Mouse (Mus musculus): ENCODE data around the gene Mfsd2a. TPM values are rescaled to one million over a fixed set of nuclear protein-coding genes. Genes with fewer than 3 reads are reported as not detected.

The Mfsd2a gene
- polyA plus RNA-seq (2015; fragmentation: Nextera tagmentation; extraction: Ambion mirVana), result 5.1 and 6.6 TPM in 2 replicates

DNA sequence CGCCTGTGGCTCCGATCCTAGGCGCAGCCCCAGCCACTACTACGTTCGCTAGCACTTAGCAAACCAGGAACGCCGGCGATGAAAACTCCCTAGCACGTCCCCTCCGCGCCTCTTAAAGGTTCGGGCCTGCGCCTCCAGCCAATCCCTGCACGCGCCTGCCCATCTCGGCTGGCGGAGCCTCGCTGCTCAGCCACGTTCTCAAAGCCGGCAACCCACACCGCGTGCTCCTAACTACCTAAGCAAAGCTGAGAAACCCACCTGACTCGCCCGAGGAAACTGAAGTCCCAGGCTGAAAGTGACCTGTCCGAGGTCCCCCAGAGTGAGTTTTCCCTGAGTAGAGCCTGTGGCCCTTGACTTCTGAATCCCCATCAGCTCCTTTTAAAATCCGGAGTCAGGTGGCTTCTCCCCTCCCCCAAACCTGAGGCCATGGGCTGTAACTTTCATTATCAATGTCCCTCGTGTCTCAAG, at the start of gene Mfsd2a:
TSS of gene Mfsd2a (minus strand) at position 89 of the 468 bp plus-strand sequence.
- under 1% methylated on average over 27 of the region's 27 CpGs for WGBS
- Histone ChIP-seq H3K4me3 (peak within 1 kb of the TSS; percentile 67), H3K27ac (no peak within 1 kb of the TSS; the same call in 1 of the 2 replicates), H3K9ac (peak within 1 kb of the TSS; percentile 76), H3K9me3 (no peaks in the 10 kb centered on the region), H3K27me3 (peaks cover 12% of the 10 kb centered on the region), H3K36me3 (no peaks in the 10 kb centered on the region), H3K4me2 (peak within 1 kb of the TSS; percentile 99), H3K4me1 (peaks cover 41% of the 10 kb centered on the region)
- peak; percentile 57 for ATAC-seq (ENCODE audit: insufficient number of reproducible peaks, insufficient read depth, low FRiP score, low TSS enrichment, low read depth)

DNA sequence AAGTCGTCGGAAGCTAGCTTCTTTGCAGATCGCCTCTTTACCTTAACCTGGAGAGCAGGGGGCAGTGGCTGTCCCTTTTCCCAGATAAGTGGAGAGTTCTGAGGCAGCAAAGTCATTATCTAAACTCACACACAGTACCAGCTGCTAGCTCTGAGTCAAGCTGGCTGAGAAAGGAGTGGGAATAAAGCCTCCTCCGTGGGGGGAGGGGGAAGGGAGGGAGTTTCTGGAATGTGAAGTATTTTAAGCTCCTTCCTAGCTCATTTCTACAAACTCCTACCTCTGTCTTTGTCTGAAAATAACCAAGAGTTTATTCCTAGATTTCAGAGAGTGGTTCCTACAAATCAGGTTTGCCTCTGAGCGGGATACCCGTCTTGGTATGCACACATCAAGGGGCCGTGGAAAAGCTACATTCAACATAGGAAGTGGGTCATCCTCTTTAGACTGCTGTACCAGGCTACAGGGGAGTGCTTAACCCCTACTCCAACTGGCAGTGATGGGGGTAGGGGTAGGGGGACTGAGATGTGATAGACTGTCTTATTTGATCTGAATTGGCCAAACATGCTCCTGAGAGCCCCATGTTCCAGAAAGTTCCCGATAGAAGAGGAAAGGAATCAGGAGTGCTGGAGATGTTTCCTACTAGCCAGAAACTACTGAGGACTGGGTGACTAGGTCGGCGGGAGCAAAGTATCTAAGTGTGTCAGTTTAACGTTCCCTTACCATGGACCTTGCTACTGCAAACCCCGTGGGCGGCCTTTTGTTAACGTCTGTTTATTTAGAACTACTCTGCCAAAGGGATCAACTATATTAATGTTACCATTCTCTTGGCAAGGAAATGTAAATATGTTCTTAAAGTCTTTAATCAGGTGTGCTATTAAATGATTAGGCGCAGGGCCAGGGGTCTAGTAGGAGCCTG, 44.3 kb upstream of the Mfsd2a start:
- no peak overlapping the region for H3K27ac ChIP-seq
- H3K36me3 ChIP-seq, result peaks cover 17% of the 10 kb centered on the region
- H3K4me3 ChIP-seq, result no peak overlapping the region
- H3K27me3 ChIP-seq, result no peaks in the 10 kb centered on the region
- 32% methylated on average over 15 of the region's 15 CpGs for WGBS
- H3K9me3 ChIP-seq, result no peaks in the 10 kb centered on the region
- no peak overlapping the region for H3K9ac ChIP-seq
- H3K4me2 ChIP-seq, result 0 out of 2 replicates have a peak overlapping the region, but pooled peaks have one; percentile 11
- H3K4me1 ChIP-seq, result peaks cover 24% of the 10 kb centered on the region
- ATAC-seq (ENCODE audit: insufficient number of reproducible peaks, insufficient read depth, low FRiP score, low TSS enrichment, low read depth), result no peak

DNA sequence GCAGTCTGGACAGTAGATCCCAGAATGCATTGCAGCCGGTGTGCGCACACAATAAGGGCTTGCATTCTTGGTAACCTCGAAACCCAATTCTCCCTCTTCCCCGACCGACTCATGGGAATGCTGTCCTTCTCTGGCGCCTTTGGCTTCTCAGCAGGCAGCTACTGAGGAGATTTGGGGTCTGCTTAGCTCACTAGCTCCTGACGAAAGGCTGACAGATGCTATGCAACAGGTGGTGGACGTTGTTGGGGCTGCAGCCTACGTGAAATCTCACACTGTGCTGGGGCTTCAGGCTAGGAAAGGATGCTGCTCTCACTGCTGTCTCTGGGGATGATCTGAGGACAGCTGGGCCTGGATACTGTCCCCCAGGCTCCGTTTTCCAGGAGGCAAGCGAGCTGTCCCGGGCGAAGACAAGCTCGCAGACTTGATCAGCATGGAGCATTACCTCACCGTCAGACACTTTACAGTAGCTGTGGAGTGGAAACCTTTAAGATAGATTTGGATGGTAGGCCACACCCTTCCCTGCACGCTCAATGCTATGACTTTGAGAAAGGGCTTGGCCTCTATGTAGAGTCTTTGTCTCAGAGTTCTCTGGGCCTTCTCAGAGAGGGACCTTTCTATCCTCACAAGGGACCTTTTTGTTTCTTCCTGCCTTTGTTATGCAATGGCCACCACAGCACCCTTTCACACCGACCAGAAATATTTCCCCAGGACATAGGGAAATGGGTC, 39.8 kb upstream of the Mfsd2a start:
- Histone ChIP-seq H3K36me3 (peaks cover 21% of the 10 kb centered on the region), H3K9ac (peak overlapping the region; percentile 27; the same call in 1 of the 2 replicates), H3K4me2 (no peak overlapping the region), H3K27ac (no peak overlapping the region), H3K27me3 (peaks cover 10% of the 10 kb centered on the region; the same call in 1 of the 2 replicates), H3K4me3 (no peak overlapping the region), H3K9me3 (no peaks in the 10 kb centered on the region), H3K4me1 (peaks cover 48% of the 10 kb centered on the region)
- no peak for ATAC-seq (ENCODE audit: insufficient number of reproducible peaks, insufficient read depth, low FRiP score, low TSS enrichment, low read depth)
- WGBS, result 56% methylated on average over 17 of the region's 17 CpGs

DNA sequence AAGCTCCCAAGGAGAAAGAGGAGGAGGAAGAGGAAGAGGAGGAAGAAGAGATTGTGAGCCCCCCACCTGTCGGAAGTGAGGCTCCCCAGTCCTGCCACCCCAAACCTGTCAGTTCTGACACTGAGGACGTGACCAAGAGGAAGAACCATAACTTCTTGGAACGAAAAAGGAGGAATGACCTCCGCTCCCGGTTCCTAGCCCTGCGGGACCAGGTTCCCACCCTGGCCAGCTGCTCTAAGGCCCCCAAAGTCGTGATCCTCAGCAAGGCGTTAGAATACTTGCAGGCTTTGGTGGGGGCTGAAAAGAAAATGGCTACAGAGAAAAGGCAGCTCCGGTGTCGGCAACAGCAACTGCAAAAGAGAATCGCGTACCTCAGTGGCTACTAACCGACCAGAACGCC, 39.1 kb upstream of the Mfsd2a start:
- H3K9ac ChIP-seq, result no peak overlapping the region
- no peak for ATAC-seq (ENCODE audit: insufficient number of reproducible peaks, insufficient read depth, low FRiP score, low TSS enrichment, low read depth)
- peaks cover 21% of the 10 kb centered on the region for H3K36me3 ChIP-seq
- H3K9me3 ChIP-seq, result no peaks in the 10 kb centered on the region
- WGBS, result 68% methylated on average over 14 of the region's 14 CpGs
- H3K4me3 ChIP-seq, result no peak overlapping the region
- H3K27ac ChIP-seq, result no peak overlapping the region
- peaks cover 10% of the 10 kb centered on the region; the same call in 1 of the 2 replicates for H3K27me3 ChIP-seq
- H3K4me2 ChIP-seq, result no peak overlapping the region
- H3K4me1 ChIP-seq, result peaks cover 47% of the 10 kb centered on the region

DNA sequence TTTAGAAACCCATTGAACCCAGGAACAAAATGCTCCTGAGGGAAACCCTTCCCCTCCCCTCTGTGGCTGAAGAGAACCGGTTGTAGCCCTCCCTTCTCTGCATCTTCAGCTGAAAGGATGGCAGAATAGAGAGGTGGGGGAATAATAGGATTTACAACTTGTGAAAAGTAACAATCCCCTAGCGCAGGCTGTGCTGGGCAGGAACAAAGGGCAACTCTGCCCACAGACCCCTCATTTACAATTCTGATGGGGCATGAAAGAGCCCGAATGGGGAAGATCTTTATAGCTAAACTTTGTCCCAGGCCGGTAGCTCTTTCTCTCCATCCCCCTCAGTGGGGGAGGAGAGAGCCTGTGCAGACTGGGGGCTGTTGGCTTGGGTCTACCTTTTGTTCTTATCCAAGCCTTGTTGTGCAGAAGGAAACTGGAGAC, 38.3 kb upstream of the Mfsd2a start:
- no peak for ATAC-seq (ENCODE audit: insufficient number of reproducible peaks, insufficient read depth, low FRiP score, low TSS enrichment, low read depth)
- peaks cover 46% of the 10 kb centered on the region for H3K4me1 ChIP-seq
- 0 out of 2 replicates have a peak overlapping the region, but pooled peaks have one; percentile 52 for H3K9ac ChIP-seq
- H3K27ac ChIP-seq, result no peak overlapping the region
- H3K9me3 ChIP-seq, result no peaks in the 10 kb centered on the region
- peaks cover 14% of the 10 kb centered on the region; the same call in 1 of the 2 replicates for H3K27me3 ChIP-seq
- peak overlapping the region; percentile 79 for H3K4me3 ChIP-seq
- peak overlapping the region; percentile 92 for H3K4me2 ChIP-seq
- 23% methylated on average over 4 of the region's 4 CpGs for WGBS
- H3K36me3 ChIP-seq, result peaks cover 21% of the 10 kb centered on the region

DNA sequence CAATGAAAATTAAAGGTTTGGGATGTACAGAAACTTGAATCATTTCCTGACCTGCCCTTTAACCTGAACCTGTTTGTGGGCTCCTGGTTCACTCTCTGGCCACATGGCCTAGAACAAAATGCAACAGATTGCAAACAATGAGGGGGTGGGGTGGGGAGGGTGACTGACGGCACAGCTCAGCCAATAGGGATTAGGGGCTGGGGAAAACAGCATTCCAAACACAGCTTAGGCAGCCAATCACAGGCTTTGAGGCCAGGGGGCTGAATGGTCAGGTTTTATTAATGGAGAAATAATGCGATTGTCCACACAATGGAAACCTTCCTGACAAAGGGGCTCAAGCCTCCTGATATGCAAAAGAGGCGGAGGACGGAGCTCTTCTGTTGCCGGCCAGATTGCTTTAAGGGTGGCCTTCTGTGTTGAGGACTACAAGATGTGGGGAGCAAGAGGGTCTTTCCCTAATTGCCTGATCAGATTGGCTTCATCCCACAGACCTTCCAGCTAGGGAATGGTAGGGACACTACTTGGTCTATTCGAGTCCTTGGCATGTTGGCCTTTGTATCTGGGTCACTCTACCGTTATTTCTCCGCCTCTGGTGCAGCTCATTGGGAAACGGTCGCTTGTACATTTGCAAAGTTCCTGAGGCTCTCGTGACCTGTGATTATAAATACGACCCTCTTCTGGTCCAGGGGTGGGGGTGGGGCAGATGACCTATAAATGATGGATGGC, 37.7 kb upstream of the Mfsd2a start:
- ATAC-seq (ENCODE audit: insufficient number of reproducible peaks, insufficient read depth, low FRiP score, low TSS enrichment, low read depth), result no peak
- WGBS, result 17% methylated on average over 12 of the region's 12 CpGs
- Histone ChIP-seq H3K36me3 (peaks cover 21% of the 10 kb centered on the region), H3K9ac (0 out of 2 replicates have a peak overlapping the region, but pooled peaks have one; percentile 52), H3K4me1 (peaks cover 46% of the 10 kb centered on the region), H3K9me3 (no peaks in the 10 kb centered on the region), H3K27ac (no peak overlapping the region), H3K4me2 (peak overlapping the region; percentile 92), H3K4me3 (peak overlapping the region; percentile 79), H3K27me3 (peaks cover 14% of the 10 kb centered on the region; the same call in 1 of the 2 replicates)

DNA sequence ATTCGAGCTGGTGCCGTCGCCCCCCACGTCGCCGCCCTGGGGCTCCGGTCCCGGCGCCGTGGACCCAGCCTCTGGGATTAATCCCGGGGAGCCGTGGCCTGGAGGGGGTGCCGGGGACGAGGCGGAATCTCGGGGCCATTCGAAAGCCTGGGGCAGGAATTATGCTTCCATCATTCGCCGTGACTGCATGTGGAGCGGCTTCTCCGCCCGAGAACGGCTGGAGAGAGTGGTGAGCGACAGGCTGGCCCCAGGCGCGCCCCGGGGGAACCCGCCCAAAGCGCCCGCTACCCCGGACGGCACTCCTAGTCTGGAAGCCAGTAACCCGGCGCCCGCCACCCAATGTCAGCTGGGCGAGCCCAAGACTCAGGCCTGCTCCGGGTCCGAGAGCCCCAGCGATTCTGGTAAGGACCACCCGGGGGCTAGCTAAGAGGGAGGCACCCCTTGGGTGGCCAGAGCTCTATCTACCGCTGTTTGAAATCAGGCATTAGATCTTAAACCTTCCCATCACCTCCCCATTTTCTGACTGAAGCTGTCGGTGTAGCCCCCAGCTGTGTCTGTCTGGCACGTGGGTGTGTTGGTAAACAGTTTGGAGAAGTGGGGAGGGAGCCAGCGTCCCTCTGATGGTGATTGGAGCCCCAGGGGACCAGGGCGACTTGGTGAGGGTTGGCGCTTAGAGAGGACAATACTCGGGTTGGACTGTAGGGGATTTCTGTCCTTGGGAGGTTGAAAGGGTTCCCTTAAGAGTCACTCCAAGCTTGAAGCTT, 35.8 kb upstream of the Mfsd2a start:
- ATAC-seq (ENCODE audit: insufficient number of reproducible peaks, insufficient read depth, low FRiP score, low TSS enrichment, low read depth), result no peak; the same call in 1 of the 2 replicates
- WGBS, result under 1% methylated on average over 47 of the region's 47 CpGs
- Histone ChIP-seq H3K27me3 (peaks cover 14% of the 10 kb centered on the region; the same call in 1 of the 2 replicates), H3K4me1 (peaks cover 45% of the 10 kb centered on the region), H3K4me2 (peak overlapping the region; percentile 92), H3K9ac (peak overlapping the region; percentile 89), H3K27ac (peak overlapping the region; percentile 92), H3K4me3 (peak overlapping the region; percentile 79), H3K36me3 (peaks cover 19% of the 10 kb centered on the region), H3K9me3 (no peaks in the 10 kb centered on the region)

DNA sequence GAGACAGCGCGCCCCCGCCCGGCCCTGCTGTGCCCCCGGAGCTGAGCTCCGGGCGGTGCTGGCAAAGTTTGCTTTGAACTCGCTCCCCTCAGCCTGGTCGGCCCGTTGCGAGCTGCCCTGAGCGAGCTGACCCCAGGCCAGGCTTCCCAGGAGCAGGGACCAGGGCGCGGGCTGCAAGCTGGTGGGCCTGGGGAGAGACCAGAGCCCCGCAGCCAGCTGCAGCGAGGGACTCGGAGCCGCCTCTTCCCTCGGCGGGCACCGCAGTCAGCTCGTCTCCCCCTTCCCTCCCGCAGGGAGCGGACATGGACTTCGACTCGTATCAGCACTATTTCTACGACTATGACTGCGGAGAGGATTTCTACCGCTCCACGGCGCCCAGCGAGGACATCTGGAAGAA, 35.2 kb upstream of the Mfsd2a start:
- Histone ChIP-seq H3K27me3 (peaks cover 14% of the 10 kb centered on the region; the same call in 1 of the 2 replicates), H3K9ac (peak overlapping the region; percentile 89), H3K4me1 (peaks cover 39% of the 10 kb centered on the region), H3K4me3 (peak overlapping the region; percentile 79), H3K27ac (peak overlapping the region; percentile 92), H3K4me2 (peak overlapping the region; percentile 92), H3K9me3 (no peaks in the 10 kb centered on the region), H3K36me3 (peaks cover 13% of the 10 kb centered on the region)
- peak; percentile 18; the same call in 1 of the 2 replicates for ATAC-seq (ENCODE audit: insufficient number of reproducible peaks, insufficient read depth, low FRiP score, low TSS enrichment, low read depth)
- under 1% methylated on average over 32 of the region's 32 CpGs for WGBS

DNA sequence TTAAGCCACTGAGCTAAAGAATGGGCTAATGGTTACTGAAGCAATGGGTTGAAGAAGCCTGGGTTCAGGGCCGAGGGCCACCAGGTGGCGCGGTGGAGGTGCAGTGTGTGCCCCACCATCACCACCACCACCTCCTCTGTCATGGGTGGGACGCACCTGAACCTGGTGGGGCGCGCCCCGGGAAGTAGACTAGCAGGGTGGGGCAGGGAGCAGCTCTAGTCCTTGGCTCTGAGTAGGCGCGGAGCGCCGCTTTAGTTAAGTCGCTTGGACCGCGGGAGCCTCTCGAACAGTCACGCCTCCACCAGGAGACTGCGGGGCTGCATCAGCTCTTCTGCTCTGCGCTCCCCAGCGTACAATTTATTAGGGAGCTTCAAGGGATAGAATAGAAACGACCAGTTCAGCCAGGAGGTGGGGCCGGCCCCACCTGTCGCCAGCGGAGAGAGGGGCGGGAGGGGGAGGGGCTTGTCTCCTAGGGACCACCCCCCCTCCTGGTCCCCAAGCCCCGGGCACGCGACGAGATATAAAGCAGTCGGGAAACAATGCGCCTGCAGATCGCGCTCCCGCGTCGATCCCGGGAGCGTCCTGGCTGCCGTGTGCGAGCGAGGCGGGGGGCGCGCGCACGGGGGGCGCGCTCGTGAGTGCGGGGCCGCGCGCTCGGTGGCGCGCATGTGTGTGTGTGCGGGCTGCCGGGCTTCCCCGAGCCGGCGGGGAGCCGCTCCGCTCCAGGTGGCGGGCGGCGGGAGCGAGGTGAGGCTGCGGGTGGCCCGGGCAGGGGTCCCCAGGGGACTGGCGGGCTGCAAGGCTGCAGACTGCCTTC, 34.6 kb upstream of the Mfsd2a start, which contains the start of gene Mycl:
TSS of gene Mycl (plus strand) at position 249 of the 817 bp plus-strand sequence.
- Histone ChIP-seq H3K27me3 (peaks cover 14% of the 10 kb centered on the region; the same call in 1 of the 2 replicates), H3K4me1 (peaks cover 35% of the 10 kb centered on the region), H3K4me2 (peak within 1 kb of the TSS; percentile 92), H3K9ac (peak within 1 kb of the TSS; percentile 89), H3K36me3 (peaks cover 7% of the 10 kb centered on the region), H3K27ac (peak within 1 kb of the TSS; percentile 92), H3K4me3 (peak within 1 kb of the TSS; percentile 79), H3K9me3 (no peaks in the 10 kb centered on the region)
- ATAC-seq (ENCODE audit: insufficient number of reproducible peaks, insufficient read depth, low FRiP score, low TSS enrichment, low read depth), result peak; percentile 82
- under 1% methylated on average over 54 of the region's 69 CpGs for WGBS

Data from embryonic facial prominence, embryonic 13.5 days (tissue).